Mouse (Mus musculus): Measurements from ENCODE around the gene Mtif3.

The Mtif3 gene

DNA sequence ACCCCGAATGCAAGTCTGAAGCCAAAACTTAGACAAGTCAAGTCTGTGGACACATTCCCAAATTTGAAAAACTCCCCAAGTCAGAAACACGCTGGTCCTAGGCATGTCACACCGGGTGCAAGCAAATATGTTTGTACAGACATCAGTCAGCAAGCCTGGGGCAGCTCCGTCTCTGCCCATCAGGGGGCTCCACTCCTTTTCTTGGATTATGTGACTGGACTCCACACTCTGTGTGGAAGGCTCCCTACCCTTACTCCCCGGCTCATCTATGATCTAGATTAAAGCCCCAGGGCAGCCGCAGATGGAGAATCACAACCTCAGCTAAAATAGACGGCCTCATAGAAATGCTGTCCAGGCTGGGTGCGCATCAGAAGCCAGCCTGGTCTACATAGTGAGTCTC is 47.3 kb downstream of the Mtif3 start:
- no peak for DNase-seq (ENCODE audit: low spot score in 2 of 2)

DNA sequence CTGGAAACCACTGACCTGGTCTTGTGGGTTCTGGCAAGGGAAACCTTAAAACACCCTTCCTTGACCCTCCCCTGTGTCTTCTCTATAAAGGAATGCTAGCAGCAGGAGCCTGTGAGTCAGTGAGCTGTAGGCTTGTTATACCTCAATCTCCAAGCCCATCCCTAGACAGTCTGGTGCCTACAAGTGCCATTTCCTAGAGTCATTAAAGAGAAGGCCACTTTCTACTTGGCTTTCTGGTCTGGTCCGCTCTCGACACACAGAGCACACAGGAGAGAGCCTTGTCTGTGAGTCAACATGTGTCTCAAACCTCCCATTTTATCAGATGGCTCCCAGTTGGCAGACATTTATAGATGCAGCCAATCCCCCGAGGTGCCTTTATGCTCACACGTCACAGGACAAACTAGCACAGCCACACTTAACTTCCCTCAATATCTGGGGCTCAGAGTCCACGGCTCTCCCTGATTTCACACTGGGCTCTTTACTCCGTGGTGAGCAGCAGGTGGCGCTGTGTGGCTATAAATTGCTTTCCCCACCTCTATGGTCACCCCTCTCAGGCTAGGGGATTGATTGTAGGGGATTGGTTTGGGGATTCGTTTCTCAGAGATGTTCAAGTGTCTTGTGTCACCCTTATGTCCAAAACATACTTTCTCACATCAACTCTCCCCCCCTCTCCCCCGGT is 49.4 kb downstream of the Mtif3 start:
- DNase-seq (ENCODE audit: low spot score in 2 of 2) = peak in 1 of 2 experiments; percentile 69

DNA sequence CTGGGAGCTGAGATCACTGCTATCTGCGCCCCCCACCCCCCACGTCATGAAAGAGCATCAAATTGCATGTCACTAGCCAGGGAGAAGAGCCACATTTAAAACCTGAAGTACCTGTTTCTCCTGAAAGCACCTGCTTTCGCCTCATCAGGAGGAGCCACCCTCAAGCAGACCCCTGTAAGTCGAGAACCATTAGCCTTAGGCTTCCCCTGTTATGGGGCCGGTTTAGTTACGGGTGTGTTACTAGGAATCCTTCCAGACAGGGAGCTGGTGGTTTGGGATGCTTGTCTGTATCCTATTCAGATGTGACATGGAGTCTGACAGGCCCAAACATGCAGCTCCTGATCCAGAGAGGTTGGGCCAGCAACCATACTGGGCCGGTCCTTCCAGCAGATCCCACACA is 50.2 kb downstream of the Mtif3 start:
- DNase-seq (ENCODE audit: low spot score in 2 of 2) = no peak

DNA sequence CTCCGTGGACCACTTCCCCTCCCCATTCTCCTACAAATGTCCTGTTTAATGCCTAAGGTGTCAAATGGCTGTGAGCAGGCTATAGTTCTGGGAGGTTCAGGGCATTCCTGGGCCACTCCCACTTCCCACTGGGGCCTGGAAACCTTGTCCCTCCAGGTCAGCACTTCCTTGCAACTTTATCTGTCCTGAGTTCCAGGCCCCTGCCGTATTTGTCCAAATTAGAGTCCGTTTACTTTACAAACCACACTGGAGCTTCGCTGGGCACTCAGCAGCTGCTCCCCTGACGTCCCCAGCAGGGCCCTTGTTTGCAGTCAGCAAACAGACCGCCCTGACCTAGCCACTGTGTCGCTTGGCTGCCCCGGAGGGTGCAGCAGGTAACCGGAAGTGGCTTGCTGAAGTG is 51.4 kb downstream of the Mtif3 start:
- DNase-seq (ENCODE audit: low spot score in 2 of 2) = no peak

DNA sequence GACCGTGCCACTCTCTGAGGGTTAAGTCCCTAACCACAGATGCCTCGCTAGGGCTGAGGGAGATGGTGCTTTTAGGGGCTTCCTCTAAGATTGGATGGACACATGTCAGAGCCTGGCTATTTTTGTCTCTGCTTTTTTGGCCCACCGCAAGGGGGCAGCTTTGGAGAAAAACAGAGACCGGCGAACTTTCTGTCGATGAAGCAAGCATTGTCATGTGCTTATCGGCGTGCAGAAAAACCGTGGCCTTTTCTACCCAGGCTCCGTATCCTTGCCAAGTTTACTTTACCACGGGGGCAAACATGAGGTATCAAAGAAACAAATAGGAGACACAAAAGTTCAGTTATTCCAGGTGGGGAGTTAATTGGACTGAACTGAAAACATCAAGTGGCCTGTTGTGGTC is 55.0 kb downstream of the Mtif3 start:
- no peak for DNase-seq (ENCODE audit: low spot score in 2 of 2)

DNA sequence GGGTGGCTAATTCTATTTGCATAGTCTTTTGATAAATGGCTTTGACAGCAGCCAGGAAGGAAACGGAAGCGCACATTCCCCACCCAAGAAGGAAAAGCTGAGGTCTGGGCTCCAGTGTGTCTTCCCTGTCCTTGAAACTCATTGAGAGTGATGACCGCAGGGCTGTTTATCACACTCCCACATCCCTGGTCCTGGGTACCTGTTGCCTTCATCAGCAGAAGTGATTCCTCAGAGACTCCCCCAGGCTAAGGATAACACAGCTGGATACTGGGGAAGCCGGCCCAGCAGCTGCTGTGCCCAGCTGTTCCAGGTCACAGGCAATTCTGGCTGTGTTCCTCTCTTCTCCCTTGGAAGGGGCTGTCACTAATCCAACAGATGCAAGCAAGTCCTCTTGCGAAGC is 56.1 kb downstream of the Mtif3 start:
- DNase-seq (ENCODE audit: low spot score in 2 of 2) = no peak

DNA sequence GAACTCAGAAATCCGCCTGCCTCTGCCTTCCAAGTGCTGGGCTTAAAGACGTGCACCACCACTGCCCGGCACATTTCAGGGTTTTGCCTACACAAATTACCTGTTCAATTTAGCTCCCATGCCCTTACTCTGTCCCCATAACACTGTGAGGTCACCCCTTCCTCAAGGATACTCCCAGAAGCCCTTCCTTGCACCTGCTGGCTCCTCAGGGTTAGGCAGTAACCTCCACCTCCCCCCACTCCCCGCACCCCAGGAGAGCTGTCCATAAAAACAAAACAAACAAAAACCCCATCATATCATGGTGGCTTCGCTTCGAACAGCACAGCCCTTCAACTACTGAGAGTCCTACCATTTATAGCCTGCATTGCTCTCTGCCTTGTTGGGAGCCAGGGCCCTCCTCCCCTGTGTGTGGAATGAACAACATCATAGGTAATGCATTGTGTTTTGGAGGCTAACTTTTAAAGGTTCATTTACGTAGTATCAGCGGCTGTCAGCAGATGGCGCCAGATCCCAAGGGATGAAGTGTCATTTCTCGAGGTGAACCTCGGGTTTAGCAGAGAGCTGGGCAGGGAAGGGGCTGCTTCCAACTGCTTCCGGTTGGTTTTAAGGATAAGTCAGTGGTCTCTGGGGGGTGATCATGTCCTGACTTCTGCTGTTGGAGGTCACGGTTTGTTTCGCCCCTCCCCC is 58.0 kb downstream of the Mtif3 start:
- DNase-seq (ENCODE audit: low spot score in 2 of 2) = peak; percentile 47 to 84

DNA sequence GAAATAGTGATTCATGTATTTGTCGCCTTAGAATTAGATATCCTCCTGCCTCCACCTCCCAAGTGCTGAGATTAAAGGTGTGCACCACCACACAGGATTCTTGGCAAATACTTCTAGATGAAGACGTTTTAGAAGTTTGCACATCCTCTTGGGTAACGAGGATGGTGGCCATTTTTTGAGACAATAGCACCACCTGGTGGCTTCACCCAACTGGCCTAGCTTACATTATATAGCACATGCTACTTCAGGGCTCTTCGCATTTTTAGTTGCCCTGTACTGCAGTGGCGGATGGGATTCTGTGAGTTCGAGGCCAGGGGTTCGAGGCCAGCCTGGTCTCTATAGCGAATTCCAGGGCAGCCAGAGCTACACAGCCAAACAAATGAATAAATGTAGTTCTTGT is 59.2 kb downstream of the Mtif3 start:
- DNase-seq (ENCODE audit: low spot score in 2 of 2) = peak; percentile 55 to 68
